Mouse (Mus musculus): ENCODE data around the gene Ubl3.
A peak's percentile ranks its signal among the peaks of the same experiment; 100 is the strongest.

The Ubl3 gene

GRCm38 (mm10) chr5:148523202-148523971 lies 29.2 kb downstream of the Ubl3 start:
- no peak for DNase-seq

- DNase-seq: no peak
Observed at GRCm38 (mm10) chr5:148522378-148522777, 30.2 kb downstream of the Ubl3 start.

DNA sequence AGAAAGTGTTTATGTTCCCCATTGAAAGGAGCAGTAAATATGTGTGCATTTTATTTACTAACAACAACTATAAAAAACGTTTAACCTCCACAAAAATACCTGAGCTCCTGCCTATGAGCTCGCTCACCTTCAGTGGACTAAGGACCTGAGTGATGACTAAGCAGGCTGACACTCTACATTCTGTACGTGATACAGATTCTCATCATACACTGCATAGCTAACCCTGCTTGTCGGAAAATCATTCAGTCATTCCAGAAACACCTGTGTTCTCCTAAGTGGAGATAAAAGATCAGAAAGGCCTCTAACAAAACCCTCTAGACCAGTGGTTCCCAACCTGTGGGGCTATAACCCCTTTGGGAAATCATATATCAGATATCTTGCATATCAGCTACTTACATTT lies 35.1 kb downstream of the Ubl3 start:
- DNase-seq: no peak

DNA sequence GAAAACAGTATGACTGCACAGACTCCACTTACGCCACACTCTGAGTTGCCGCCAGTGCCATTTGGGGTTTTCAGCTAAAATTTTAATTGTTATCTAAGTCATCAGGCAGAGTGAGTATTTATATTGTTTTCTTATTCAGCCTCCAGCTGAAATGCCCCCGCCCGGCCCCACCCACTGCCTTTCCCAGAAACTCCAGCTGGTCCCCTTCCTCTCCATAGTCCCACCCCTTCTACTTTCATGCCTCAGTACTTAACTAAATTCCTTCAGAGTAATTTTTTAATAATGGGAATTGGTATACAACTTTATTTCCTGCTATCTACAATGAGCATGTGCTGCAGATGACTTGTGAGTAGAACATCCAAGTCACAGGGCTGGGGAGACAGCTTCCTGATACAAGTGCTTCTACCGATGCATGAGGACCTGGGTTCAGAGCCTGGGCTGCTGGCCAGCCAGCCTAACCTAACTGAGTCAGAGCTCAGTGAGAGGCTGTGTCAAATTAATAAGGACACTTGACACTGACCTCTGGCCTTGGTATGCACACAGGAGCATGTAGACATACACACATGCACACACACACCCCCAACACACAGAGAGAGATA lies 40.4 kb downstream of the Ubl3 start:
- peak in 1 of 2 experiments; percentile 36 for DNase-seq

- DNase-seq: no peak
Observed at GRCm38 (mm10) chr5:148510265-148510664, 42.3 kb downstream of the Ubl3 start.

GRCm38 (mm10) chr5:148509731-148510130 lies 42.9 kb downstream of the Ubl3 start:
- DNase-seq: no peak

- DNase-seq: no peak
Observed at GRCm38 (mm10) chr5:148508901-148509604, 43.5 kb downstream of the Ubl3 start.

DNA sequence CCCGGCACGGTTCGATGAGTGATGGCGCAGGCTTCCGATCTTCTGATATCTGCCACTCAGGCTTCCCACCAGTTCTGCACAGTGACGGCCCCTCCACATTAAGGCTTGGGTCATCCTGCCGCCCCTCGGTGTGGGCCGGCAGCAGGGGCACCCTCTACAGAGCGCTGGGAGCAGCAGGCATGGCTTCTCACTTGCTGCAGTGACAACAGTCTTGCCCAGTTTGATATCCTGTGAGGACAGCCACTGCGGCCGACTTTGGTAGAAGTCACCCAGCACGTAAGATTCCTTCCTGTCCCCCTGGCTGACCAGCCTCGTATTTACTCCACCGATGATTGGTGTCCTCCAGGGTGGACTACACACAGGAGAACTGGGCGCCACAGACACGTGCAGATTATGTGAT lies 47.2 kb downstream of the Ubl3 start:
- no peak for DNase-seq

- DNase-seq: no peak
Observed at GRCm38 (mm10) chr5:148502237-148502636, 50.4 kb downstream of the Ubl3 start.

- no peak for DNase-seq
Observed at GRCm38 (mm10) chr5:148501228-148501957, 51.2 kb downstream of the Ubl3 start.

GRCm38 (mm10) chr5:148500516-148500915 lies 52.1 kb downstream of the Ubl3 start:
- no peak for DNase-seq

GRCm38 (mm10) chr5:148499616-148500015 lies 53.0 kb downstream of the Ubl3 start:
- DNase-seq: no peak

- DNase-seq: no peak
Observed at GRCm38 (mm10) chr5:148495991-148496390, 56.6 kb downstream of the Ubl3 start.

- no peak for DNase-seq
Observed at GRCm38 (mm10) chr5:148495173-148495572, 57.4 kb downstream of the Ubl3 start.

GRCm38 (mm10) chr5:148494249-148494648 lies 58.3 kb downstream of the Ubl3 start:
- no peak for DNase-seq

GRCm38 (mm10) chr5:148493025-148493424 lies 59.6 kb downstream of the Ubl3 start:
- no peak for DNase-seq

DNA sequence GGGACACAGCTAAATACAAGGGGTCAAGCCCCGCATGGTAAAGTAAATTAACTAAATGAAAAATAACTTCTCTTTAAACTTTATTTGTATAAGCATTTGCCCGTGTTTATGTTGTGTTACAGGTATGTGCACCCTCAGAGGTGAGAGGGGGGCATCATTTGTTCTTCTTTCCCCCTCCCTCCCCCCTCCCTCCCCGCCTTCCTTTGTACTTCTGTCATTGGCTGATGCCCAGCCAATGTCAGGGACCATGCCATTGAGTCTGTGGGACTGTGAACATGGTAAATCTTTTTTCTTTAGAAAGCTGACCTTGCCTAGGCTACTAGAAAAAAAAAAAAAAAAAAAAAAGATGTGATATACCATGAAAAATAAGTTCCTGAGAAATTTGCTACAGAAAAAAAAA lies 62.2 kb downstream of the Ubl3 start:
- DNase-seq: no peak

DNA sequence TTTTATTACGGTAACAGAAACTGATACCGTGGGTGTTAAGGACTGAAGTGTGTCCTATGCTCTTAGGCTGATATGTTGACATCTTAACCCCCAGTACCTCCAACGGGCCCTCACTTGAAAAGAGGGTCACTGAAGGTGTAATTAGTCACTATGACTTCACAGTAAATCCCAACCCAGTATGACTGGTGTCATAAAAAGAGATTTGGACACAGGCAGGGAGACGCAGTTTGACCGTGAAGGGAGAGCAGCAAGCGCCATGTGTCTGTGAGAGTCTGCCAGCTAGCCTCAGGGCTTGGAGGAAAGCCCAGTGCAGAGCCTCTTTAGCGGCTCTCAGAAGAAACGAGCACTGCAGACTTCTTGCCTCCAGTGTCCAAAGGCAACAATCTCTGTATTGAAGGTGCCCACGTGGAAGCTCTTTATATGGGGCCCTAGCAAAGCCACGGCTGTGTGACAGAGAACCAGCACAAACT lies 62.8 kb downstream of the Ubl3 start:
- peak; percentile 88 to 91 for DNase-seq

DNA sequence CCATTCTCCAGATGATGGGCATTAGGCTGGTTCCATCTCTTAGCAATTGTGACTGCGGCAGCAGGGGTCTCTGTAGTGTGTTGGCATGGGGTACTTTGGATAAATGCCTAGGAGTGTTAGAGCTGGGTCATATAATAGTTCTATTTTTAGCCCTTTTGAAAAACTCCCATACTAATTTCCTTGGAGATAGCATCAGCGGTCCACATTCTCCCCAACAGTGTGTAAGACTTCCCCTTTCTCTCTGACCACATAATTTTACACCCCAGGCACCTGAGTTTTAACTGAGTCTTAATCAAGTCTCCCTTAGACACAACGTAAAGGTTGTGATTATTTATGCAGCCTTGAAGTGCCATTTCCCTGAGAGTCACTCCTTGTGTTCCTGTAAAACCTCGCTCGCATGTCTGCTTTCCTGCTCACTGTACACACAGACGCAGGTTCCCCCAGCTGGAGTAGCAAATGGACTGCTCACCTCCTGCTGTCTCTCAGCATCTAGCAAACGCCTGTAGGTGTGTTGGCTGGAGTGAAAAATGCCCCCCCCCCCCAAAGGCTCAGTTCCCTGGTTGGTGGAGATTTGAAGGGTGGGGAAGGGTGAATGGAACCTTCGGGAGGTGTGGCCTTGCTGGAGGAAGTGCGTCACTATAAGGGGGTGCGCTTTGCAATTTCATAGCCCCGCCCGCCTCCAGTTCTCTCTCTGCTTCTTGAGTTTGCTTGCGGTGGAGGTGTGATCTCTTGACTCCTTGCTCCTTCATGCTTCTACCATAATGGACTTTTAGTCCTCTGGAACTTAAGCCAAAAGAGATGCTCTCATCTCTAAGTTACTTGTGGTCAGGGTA lies 63.5 kb downstream of the Ubl3 start:
- peak; percentile 80 to 88 for DNase-seq

- DNase-seq: no peak
Observed at GRCm38 (mm10) chr5:148486202-148486601, 66.4 kb downstream of the Ubl3 start.

- DNase-seq: peak; percentile 39 to 49
Observed at GRCm38 (mm10) chr5:148481745-148482144, 70.8 kb downstream of the Ubl3 start.

GRCm38 (mm10) chr5:148474346-148474745 lies 78.2 kb downstream of the Ubl3 start:
- no peak for DNase-seq

All from cerebellum, postnatal 25 days (tissue).